Mouse (Mus musculus) retina, postnatal 1 day (tissue): ENCODE data around the gene Scn3a.
"Not testable (repeated sequence)": the region's sequence is repeated elsewhere in the genome, so short reads cannot be mapped to it uniquely, and the experiment has no call there.

Source experiments
- DNase-seq: peaks from one replicate; pipeline ENCODE4 v3.0.0-alpha.2; 2012

The Scn3a gene

GRCm38 (mm10) chr2:65481007-65481672 lies 86.3 kb downstream of the Scn3a start:
- no peak for DNase-seq

GRCm38 (mm10) chr2:65471311-65471882 lies 96.0 kb downstream of the Scn3a start:
- peak; percentile 12 for DNase-seq

DNA sequence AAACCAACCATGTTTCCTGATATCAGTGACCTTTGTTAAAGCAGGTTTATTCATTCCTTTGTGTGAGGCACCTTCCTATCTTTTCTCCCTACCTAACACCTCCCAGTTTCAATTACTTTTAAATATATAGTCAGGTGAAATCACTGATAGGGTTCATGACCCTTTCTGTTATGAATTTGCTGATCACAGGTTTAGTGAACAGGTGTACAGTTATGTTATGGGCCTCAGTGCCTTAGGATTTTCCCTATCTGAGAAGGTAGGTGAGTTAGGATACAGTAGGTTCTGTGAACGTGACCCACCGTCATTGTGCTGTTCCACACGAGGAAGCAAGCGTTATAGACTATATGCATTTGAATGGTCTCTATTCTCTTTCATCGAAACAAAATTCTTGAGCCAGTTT lies 101.7 kb downstream of the Scn3a start:
- no peak for DNase-seq

- DNase-seq: no peak
Measured at GRCm38 (mm10) chr2:65453763-65454162, 113.7 kb downstream of the Scn3a start.

GRCm38 (mm10) chr2:65451401-65452078 lies 115.9 kb downstream of the Scn3a start:
- DNase-seq: not testable (repeated sequence)

DNA sequence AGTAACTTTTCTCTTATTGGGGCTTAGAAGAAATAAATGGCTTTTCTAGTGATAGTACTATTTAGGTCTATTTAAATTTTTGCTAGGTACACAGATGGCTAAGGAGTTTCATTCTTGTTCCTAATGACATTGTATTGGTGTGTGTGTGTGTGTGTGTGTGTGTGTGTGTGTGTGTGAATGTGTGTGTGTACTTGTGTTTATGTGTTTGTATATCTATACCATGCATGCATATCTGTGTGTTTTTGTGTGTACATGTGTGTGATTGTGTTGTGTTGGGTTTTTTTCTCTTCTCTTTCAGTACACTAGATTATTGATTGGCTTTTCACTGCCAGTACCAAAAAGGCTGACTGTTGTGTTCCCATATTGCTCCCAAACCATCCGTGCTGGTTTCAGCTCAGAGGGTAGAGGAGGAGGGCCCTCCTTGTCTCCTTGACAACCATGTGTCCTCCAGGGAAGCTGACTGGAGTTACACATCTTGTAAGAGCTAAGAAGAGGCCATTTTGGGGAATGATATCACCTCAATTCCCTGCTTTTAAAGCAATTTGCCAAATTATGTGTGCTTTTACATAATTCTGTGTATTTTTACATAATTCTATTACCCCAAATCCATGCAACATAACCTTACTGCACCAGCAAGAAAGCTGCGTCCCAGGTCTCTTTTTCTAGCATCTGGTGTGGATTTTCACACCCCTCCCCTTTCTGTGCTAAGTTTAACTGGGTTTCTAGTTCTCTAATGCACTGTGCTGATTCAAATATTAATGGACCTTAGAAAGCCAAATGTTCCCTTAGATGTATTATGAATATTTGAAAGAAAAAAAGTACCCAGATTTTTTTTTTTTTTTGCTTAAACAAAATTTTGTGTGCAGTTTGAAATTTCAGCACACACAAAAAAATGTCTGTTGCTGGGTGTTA lies 116.7 kb downstream of the Scn3a start:
- DNase-seq: peak; percentile 35

- DNase-seq: no peak
Measured at GRCm38 (mm10) chr2:65449126-65449828, 118.2 kb downstream of the Scn3a start.

DNA sequence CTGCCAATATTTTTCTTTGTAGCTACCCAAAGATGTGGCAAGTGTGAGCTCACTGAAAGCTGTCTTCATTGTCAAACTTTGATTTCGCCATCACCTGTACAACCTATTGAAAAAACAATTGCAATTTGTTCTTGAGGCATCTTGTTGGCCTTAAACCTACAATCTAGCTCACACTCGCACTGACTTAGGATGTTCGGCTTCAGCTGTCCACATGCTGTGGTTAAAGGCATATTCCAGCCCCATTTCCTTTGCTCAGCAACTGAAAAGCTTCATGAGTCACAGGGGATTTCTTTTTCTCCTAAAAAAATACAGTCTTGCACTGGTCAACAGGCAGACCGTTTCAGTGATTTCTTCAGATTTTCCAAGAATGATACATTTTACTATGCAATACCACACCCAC lies 124.3 kb downstream of the Scn3a start:
- DNase-seq: no peak

DNA sequence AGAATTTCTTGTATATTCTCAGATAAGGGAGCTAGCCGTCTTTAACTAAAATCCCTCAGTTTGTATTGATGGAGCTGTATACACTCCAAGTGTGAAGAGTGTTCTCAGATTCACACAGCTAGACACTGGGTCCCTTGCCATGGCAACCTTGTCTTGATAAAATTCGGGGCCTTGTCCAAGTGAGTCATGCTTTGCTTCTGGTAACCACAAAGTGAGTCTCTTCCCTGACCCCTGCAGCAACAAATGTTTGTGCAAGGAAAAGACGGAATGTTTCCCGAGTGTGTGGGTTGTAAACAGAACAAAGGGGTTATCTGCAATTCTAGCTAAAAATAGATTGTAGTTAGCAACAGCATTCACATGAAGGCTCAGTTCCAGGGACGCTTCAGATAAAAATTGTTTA lies 125.9 kb downstream of the Scn3a start:
- no peak for DNase-seq

DNA sequence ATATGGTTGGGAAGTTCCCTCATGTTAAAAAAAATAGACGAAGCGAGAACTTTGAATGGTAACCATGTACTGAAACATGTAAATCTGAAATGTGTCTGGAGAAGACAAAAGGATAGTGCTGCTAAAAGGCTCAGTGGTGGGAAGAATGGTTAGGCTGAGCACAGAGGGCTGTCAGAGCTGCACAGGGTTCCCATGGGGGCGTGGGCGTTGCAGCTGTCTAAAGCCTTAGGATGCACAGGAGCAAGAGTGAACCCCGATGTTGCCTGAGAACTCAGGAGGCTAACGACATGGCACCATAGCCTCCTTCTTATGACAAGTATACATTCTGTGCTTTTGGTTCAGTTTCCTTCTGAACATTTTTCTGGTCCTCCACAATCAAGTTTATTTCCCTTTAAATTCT lies 126.3 kb downstream of the Scn3a start:
- no peak for DNase-seq

GRCm38 (mm10) chr2:65436917-65437316 lies 130.5 kb downstream of the Scn3a start:
- DNase-seq: no peak

DNA sequence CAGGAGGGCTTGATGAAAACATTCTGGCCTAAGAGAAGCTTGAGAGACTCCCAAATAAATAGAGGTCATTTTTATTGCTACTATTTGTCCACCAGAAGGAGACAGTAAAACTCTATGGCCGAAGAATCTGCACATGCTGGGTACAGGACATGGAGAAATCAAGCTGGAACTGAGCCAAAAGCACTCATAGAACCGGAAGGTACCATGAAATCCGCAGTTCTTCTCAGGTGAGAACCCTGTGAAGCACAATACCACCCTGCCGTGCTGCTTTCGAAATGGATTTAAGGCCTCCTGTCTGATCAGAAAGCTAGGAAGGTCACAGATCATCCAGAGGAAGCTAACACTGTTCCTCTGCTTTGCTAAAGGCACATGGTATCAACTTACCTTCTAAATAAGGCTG lies 143.9 kb downstream of the Scn3a start:
- DNase-seq: no peak

DNA sequence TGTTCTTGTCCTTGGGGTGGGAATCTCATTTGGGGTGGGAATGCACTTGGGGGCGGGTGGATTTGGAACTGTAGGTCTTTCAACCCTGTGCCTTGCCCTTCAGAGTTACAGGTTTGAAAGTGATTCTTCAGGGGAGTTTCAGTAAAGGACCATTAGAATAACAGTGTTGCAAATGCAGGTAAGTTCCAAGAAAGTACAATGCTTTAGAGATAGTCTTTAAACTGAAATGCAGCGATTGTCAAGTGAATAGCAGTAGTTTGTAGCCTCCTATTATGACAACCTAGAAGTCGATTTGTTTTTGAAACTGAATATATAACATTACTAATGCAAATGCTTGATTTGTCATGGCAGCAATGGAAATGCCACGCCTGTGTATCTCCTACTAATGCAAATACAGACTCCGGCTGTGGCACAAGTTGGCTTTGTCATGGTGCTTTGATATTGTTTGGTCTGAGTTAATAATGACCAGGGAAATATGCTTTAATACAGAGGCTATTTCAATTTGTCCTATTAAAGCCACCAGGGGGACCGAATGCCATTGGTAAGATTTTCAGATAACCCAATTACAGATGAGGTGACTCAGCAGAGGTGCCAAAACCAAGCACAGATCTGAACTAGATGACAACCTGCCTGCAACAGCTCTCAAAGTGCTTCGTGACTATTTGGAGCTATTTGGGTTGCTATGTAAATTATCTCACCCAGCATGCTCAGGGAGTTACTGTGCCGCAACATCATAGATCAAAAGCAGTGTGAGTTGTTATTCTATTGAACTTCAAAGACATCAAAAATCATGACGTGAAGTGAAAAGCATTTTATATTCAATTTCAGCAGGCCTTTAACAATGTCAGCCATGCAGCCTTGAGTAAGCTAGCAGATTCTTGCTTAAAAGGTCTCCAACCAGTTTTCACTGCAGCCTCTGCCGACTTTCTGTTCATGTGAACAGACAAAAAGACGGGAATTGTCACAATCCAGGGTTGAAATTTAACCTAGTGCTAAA lies 145.9 kb downstream of the Scn3a start:
- DNase-seq: no peak

DNA sequence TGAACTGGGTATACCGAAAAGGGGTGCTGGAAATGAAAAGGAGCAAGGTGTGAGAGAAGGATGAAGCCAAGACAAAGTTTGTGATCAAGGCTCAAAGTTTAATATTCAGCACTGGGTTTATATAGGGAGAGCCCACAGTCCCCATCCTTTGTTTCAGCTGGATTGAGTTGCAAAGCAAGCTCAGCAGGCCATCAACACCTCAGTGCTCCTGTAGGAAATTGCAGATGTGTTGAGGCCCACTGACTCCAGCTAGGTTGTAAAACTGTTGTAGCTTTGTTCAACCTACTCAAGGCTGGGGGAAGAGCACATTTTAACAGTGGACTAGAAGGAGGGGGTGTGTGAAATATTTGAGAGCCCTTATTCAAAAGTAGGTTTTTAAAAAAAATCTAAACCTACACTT lies 148.8 kb downstream of the Scn3a start:
- DNase-seq: no peak

DNA sequence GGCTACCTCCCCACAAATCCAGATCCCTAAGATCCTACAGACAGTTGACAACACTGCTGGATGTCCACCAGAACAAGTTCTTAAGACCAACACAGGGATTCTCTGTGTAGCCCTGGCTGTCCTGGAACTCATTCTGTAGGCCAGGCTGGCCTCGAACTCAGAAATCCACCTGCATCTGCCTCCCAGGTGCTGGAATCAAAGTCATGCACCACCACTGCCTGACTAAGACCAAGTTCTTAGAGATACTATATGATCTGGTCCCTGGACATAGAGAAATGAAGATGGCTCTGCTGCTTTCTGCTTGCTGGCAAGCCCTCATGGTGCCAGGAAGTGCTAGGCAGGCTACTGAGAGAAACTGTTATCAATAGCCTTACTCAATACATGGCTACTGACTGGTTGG lies 150.9 kb downstream of the Scn3a start:
- DNase-seq: no peak

DNA sequence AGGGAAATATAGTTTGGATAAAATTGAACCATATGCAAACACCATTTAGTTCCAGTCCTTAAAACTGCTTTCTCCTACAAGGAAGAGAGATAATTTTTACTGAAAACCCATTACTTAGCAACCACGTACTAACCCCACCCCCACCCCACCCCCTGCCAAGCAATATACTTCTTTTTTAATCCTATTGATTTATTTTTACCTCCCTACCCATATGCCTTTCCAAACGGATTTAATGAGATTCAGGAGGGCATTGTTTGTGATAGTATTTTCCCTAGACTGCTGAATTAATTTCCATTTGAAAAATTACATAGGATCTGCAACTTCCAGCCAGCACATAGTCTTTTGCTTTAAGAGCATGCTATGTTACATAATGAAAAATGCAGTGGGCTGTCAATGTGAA lies 152.1 kb downstream of the Scn3a start:
- DNase-seq: no peak

DNA sequence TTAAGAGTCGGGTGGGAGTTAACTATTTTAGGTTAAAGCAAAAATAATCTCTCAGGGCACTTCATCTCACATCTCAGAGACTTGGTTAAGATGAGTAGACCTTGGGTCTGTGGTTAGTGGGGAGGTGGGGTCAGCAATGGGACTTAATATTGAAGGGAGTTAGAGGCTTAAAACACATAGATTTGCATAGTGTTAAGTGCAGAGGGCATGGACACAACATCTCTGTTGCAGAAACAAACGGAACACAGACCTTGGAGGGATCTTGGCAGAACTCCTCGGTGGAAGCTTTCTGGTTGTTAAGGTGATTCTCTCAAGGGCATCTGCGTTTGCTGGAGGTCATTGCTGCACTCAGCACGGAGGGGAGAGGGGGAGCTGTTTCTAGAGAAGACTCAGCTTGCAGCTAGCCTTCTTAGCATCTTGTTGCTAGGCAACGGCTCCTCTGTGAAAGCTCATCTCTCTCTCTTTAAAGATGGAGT lies 152.6 kb downstream of the Scn3a start:
- DNase-seq: peak; percentile 88

- DNase-seq: peak; percentile 81
Measured at GRCm38 (mm10) chr2:65414237-65414636, 153.2 kb downstream of the Scn3a start.

- peak; percentile 78 for DNase-seq
Measured at GRCm38 (mm10) chr2:65413746-65414145, 153.7 kb downstream of the Scn3a start.
